Mouse (Mus musculus) liver, adult 2 months (tissue): ENCODE results near the gene Muc13.

Experiments used
- CTCF ChIP-seq: fragments of 200-500 bp; IDR thresholded peaks from 2 replicates; pipeline ENCODE4 v1.5.1; 2011; ENCODE audit warnings: low read depth, low read length, control low read depth
- POLR2A ChIP-seq: fragments of 200-500 bp; IDR thresholded peaks from 2 replicates; pipeline ENCODE4 v1.6.1; 2011; ENCODE audit warnings: low read length, control low read depth; ENCODE audit not compliant: insufficient read depth; ENCODE audit errors: extremely low read depth

DNA sequence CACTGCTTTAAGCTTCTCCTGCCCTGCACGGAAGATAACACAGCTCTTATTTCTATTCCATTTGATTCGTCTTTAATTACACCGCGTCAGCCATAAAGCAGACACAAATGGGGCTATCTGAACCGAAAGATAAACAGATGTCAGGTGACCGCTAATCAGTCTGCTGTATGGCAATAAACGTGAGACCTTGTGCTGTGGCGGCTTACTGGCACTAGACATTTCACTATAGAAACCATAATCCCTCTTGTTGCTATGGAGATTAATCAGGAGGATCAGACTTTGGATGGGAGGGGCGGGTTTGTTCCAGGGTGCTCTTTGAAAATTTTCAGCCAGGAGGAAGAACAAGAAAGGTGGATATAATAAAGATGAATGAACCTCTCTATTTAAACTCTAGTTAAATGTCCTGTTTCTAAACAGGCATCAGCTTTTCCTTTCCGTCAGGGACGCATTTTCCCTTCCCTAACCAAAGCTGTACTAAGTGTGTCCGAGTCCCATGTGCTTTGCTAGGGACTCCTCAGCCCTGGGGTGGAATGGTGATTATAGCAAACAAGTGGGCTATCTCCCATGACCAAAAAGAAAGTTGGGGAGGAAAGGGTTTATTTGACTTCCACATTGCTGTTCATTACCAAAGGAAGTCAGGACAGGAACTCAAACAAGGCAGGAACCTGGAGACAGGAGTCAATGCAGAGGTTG, 29.2 kb upstream of the Muc13 start:
- no peak for TF ChIP-seq POLR2A
- TF ChIP-seq CTCF: no peak
